Mouse (Mus musculus) liver, embryonic 14.5 days (tissue): Measurements from ENCODE around the gene Noc4l. TPM values are rescaled to one million over a fixed set of nuclear protein-coding genes. Genes with fewer than 3 reads are reported as not detected.

ENCODE experiments used
- ATAC-seq: fragments of 200-750 bp; cut with Nextera tagmentation; 2 replicates; pipeline ENCODE4 v1.8.0; 2017; ENCODE audit warnings: moderate number of reproducible peaks, mild to moderate bottlenecking, moderate library complexity; ENCODE audit not compliant: insufficient read depth
- DNase-seq, 3 experiments: peaks; one replicate each; pipeline ENCODE4 v3.0.0-alpha.2; 2012 to 2013; ENCODE audit warnings: low read depth in 3 of 3, low spot score in 3 of 3
- H3K27ac ChIP-seq: fragments of 300-500 bp; sonication (generic); 2 replicates; pipeline ENCODE4 v1.5.1; 2014; ENCODE audit warnings: moderate library complexity, mild to moderate bottlenecking, control low read depth, inconsistent platforms
- H3K27me3 ChIP-seq: fragments of 300-500 bp; sonication (generic); 2 replicates; pipeline ENCODE4 v1.6.1; 2014; ENCODE audit warnings: mild to moderate bottlenecking, low read length, moderate library complexity; ENCODE audit not compliant: control insufficient read depth, insufficient read depth
- H3K36me3 ChIP-seq: fragments of 300-500 bp; sonication (generic); replicated peaks from 2 replicates; pipeline ENCODE4 v1.6.1; 2014; ENCODE audit warnings: low read depth; ENCODE audit not compliant: control insufficient read depth, insufficient read depth
- H3K4me1 ChIP-seq, 2 experiments: fragments of 200-500 bp in 1 of 2; fragments of 300-500 bp in 1 of 2; sonication (generic) in 1 of 2; replicated peaks; 2 replicates each; pipeline ENCODE4 v1.6.1; 2012 to 2014; ENCODE audit warnings: antibody characterized with exemption in 1 of 2, inconsistent platforms in 1 of 2, low read length in 1 of 2; ENCODE audit not compliant: control insufficient read depth in 2 of 2, insufficient read depth in 2 of 2
- H3K4me2 ChIP-seq: fragments of 300-500 bp; sonication (generic); 2 replicates; pipeline ENCODE4 v1.6.1; 2014; ENCODE audit warnings: low read depth, mild to moderate bottlenecking, control low read depth, moderate library complexity
- H3K4me3 ChIP-seq, 2 experiments: fragments of 200-500 bp in 1 of 2; fragments of 300-500 bp in 1 of 2; sonication (generic) in 1 of 2; 2 replicates each; pipeline ENCODE4 v1.5.1; 2012 to 2014; ENCODE audit warnings: low read depth in 2 of 2, low read length in 2 of 2, mild to moderate bottlenecking in 2 of 2, control low read depth in 1 of 2, inconsistent platforms in 1 of 2, moderate library complexity in 1 of 2; ENCODE audit not compliant: insufficient read depth in 1 of 2
- H3K9ac ChIP-seq: fragments of 300-500 bp; sonication (generic); replicated peaks from 2 replicates; pipeline ENCODE4 v1.6.1; 2014; ENCODE audit warnings: mild to moderate bottlenecking, control low read depth, moderate library complexity
- H3K9me3 ChIP-seq: fragments of 300-500 bp; sonication (generic); 2 replicates; pipeline ENCODE4 v1.6.1; 2016; ENCODE audit warnings: low read length, mixed read lengths; ENCODE audit not compliant: control insufficient read depth
- CTCF ChIP-seq: IDR thresholded peaks from 2 replicates; pipeline ENCODE4 v1.5.1; 2016; ENCODE audit warnings: antibody characterized with exemption, low read depth, control low read depth
- EP300 ChIP-seq: IDR thresholded peaks from 2 replicates; pipeline ENCODE4 v1.6.1; 2016; ENCODE audit warnings: antibody characterized with exemption, low read depth
- WGBS: fragments of 180-500 bp; shearing (Covaris S2); extraction: QIAGEN DNeasy Blood & Tissue Kit; methylation state at CpG from one replicate; pipeline ENCODE4 v1.1.7; 2014; ENCODE audit not compliant: insufficient replicate concordance; 5-methylcytosine and 5-hydroxymethylcytosine counted together
- microRNA-seq: library from miRNA; unstranded; fragments of <30 nt; microRNA quantifications from one replicate; pipeline ENCODE4, GENCODE M21; 2016
- polyA plus RNA-seq, 2 experiments: library from polyadenylated mRNA; depleted of rRNA in 1 of 2; stranded (reverse) in 1 of 2; unstranded in 1 of 2; fragments of >200 nt; fragmentation: Nextera tagmentation in 1 of 2; extraction: Ambion mirVana in 1 of 2; gene quantifications; 2 replicates each; pipeline versions ENCODE4 v1.2.1 to v1.2.3; 2012 to 2014

The Noc4l gene
- polyA plus RNA-seq, 2 experiments: 36.9 to 56.0 TPM

GRCm38 (mm10) chr5:110605531-110606221 is 47.5 kb downstream of the Noc4l start:
- no peak overlapping the region for H3K4me3 ChIP-seq
- H3K27me3 ChIP-seq: no peaks in the 10 kb centered on the region
- no peak for DNase-seq
- H3K4me1 ChIP-seq: 0 out of 4 replicates have a peak, but pooled peaks cover 0 to 2% of the 10 kb centered on the region in 2 experiments
- no peak for ATAC-seq
- 29% methylated on average over 5 of the region's 5 CpGs for WGBS
- TF ChIP-seq EP300: no peak
- TF ChIP-seq CTCF: no peak
- H3K9me3 ChIP-seq: no peaks in the 10 kb centered on the region
- no peak overlapping the region for H3K27ac ChIP-seq
- H3K9ac ChIP-seq: no peak overlapping the region
- H3K36me3 ChIP-seq: no peaks in the 10 kb centered on the region
- H3K4me2 ChIP-seq: no peak overlapping the region

GRCm38 (mm10) chr5:110604311-110604710 is 48.9 kb downstream of the Noc4l start:
- DNase-seq (no peak), ATAC-seq (no peak)
- H3K9ac ChIP-seq: no peak overlapping the region
- H3K27ac ChIP-seq: no peak overlapping the region
- H3K4me3 ChIP-seq: no peak overlapping the region
- TF ChIP-seq CTCF: no peak
- no peak for TF ChIP-seq EP300
- 66% methylated on average over 2 of the region's 2 CpGs for WGBS
- no peaks in the 10 kb centered on the region for H3K36me3 ChIP-seq
- 0 out of 4 replicates have a peak, but pooled peaks cover 0 to 2% of the 10 kb centered on the region in 2 experiments for H3K4me1 ChIP-seq
- H3K27me3 ChIP-seq: no peaks in the 10 kb centered on the region
- no peak overlapping the region for H3K4me2 ChIP-seq
- no peaks in the 10 kb centered on the region for H3K9me3 ChIP-seq

GRCm38 (mm10) chr5:110603016-110603685 is 50.1 kb downstream of the Noc4l start:
- 30% methylated on average over 7 of the region's 7 CpGs for WGBS
- Histone ChIP-seq H3K4me2 (no peak overlapping the region), H3K9me3 (no peaks in the 10 kb centered on the region), H3K4me1 (0 out of 4 replicates have a peak, but pooled peaks cover 0 to 2% of the 10 kb centered on the region in 2 experiments), H3K27ac (no peak overlapping the region), H3K36me3 (no peaks in the 10 kb centered on the region), H3K27me3 (no peaks in the 10 kb centered on the region), H3K4me3 (no peak overlapping the region), H3K9ac (no peak overlapping the region)
- TF ChIP-seq CTCF (no peak), EP300 (no peak)
- peak; percentile 59 for ATAC-seq
- peak in 1 of 3 experiments; percentile 17 for DNase-seq

Small RNA genes lying within 50 kb of the gene (microRNA-seq; reads per million reads assigned to microRNA genes)
- 3.4 reads per million for gene Mir7026

Other genes starting within 250 kb of the Noc4l start
- gene Fbrsl1, start 204.9 kb downstream of the Noc4l start, polyA plus RNA-seq (2012; rRNA removed): 9.5 and 10.4 TPM in 2 replicates
- gene Fbrsl1, start 204.9 kb downstream of the Noc4l start, polyA plus RNA-seq (2014; fragmentation: Nextera tagmentation; extraction: Ambion mirVana): 4.3 and 4.6 TPM in 2 replicates
- 0.02 and 0.03 TPM in 2 replicates for gene Galnt9, start 109.1 kb downstream of the Noc4l start, polyA plus RNA-seq (2012; rRNA removed)
- not detected in 2 replicates for gene Galnt9, start 109.1 kb downstream of the Noc4l start, polyA plus RNA-seq (2014; fragmentation: Nextera tagmentation; extraction: Ambion mirVana)
- gene Ddx51, start within 50 bp of the Noc4l start, polyA plus RNA-seq (2012; rRNA removed): 6.8 and 9.1 TPM in 2 replicates
- 9.2 and 13.4 TPM in 2 replicates for gene Ddx51, start within 50 bp of the Noc4l start, polyA plus RNA-seq (2014; fragmentation: Nextera tagmentation; extraction: Ambion mirVana)
- 14.7 and 18.2 TPM in 2 replicates for gene Ep400, start 117.3 kb upstream of the Noc4l start, polyA plus RNA-seq (2012; rRNA removed)
- gene Ep400, start 117.3 kb upstream of the Noc4l start, polyA plus RNA-seq (2014; fragmentation: Nextera tagmentation; extraction: Ambion mirVana): 15.2 and 15.3 TPM in 2 replicates
- gene Pus1, start 127.2 kb upstream of the Noc4l start, polyA plus RNA-seq (2012; rRNA removed): 20.0 and 23.9 TPM in 2 replicates
- gene Pus1, start 127.2 kb upstream of the Noc4l start, polyA plus RNA-seq (2014; fragmentation: Nextera tagmentation; extraction: Ambion mirVana): 17.2 and 18.8 TPM in 2 replicates
- 16.7 and 18.3 TPM in 2 replicates for gene Ulk1, start 156.7 kb upstream of the Noc4l start, polyA plus RNA-seq (2012; rRNA removed)
- 13.3 and 14.7 TPM in 2 replicates for gene Ulk1, start 156.7 kb upstream of the Noc4l start, polyA plus RNA-seq (2014; fragmentation: Nextera tagmentation; extraction: Ambion mirVana)
- gene Hscb, start 186.4 kb upstream of the Noc4l start, polyA plus RNA-seq (2012; rRNA removed): 18.0 and 28.8 TPM in 2 replicates
- gene Hscb, start 186.4 kb upstream of the Noc4l start, polyA plus RNA-seq (2014; fragmentation: Nextera tagmentation; extraction: Ambion mirVana): 50.0 and 55.7 TPM in 2 replicates
- 19.9 and 26.2 TPM in 2 replicates for gene Chek2, start 186.6 kb upstream of the Noc4l start, polyA plus RNA-seq (2012; rRNA removed)
- 26.7 and 31.2 TPM in 2 replicates for gene Chek2, start 186.6 kb upstream of the Noc4l start, polyA plus RNA-seq (2014; fragmentation: Nextera tagmentation; extraction: Ambion mirVana)
- 0.36 and 0.48 TPM in 2 replicates for gene Ttc28, start 226.4 kb upstream of the Noc4l start, polyA plus RNA-seq (2012; rRNA removed)
- 0.81 and 1.00 TPM in 2 replicates for gene Ttc28, start 226.4 kb upstream of the Noc4l start, polyA plus RNA-seq (2014; fragmentation: Nextera tagmentation; extraction: Ambion mirVana)